Mouse (Mus musculus): Measurements from ENCODE around the gene Gm7861. TPM values are rescaled to one million over a fixed set of nuclear protein-coding genes. Genes with fewer than 3 reads are reported as not detected.
"Not testable (repeated sequence)": the region's sequence is repeated elsewhere in the genome, so short reads cannot be mapped to it uniquely, and the experiment has no call there.

The Gm7861 gene
- polyA plus RNA-seq (2012; rRNA removed), result 7,316 TPM in 1 of 2 replicates, not detected in the other

GRCm38 (mm10) chr8:21594408-21594807, at the start of gene Gm7861:
Gene Gm7861, minus strand, starts transcription at chr8:21594508.
- DNase-seq (ENCODE audit: low read depth, low spot score), result not testable (repeated sequence)
- WGBS, result no CpG with 5 or more reads among the region's 1 CpGs

GRCm38 (mm10) chr8:21617883-21618282, 23.6 kb upstream of the Gm7861 start, which contains the start of gene Defa26:
Gene Defa26, plus strand, starts transcription at chr8:21618183.
- DNase-seq (ENCODE audit: low read depth, low spot score), result not testable (repeated sequence)
- WGBS, result 83% methylated on average over 1 of the region's 1 CpGs

- DNase-seq (ENCODE audit: low read depth, low spot score), result not testable (repeated sequence)
- no CpG with 5 or more reads among the region's 1 CpGs for WGBS
These were observed 11.6 kb downstream of the Gm7861 start, which contains the start of gene Defa28 for GRCm38 (mm10) chr8:21582706-21583105. Gene Defa28, plus strand, starts transcription at chr8:21583006.

- WGBS, result no CpG with 5 or more reads among the region's 1 CpGs
- DNase-seq (ENCODE audit: low read depth, low spot score), result not testable (repeated sequence)
These were observed 29.2 kb downstream of the Gm7861 start, which contains the start of gene Defa37 for GRCm38 (mm10) chr8:21565086-21565485. Gene Defa37, plus strand, starts transcription at chr8:21565386.

Other genes with a start within 250 kb of the Gm7861 start
- gene Defa2, start 216.0 kb downstream of the Gm7861 start, polyA plus RNA-seq (2012; rRNA removed), result 10,137 TPM in 1 of 2 replicates, not detected in the other
- gene Defa33, start 202.7 kb downstream of the Gm7861 start, polyA plus RNA-seq (2012; rRNA removed), result 7,413 TPM in 1 of 2 replicates, not detected in the other
- gene Defa36, start 167.1 kb downstream of the Gm7861 start, polyA plus RNA-seq (2012; rRNA removed), result 942 and 3,726 TPM in 2 replicates
- gene Gm7849, start 137.9 kb downstream of the Gm7861 start, polyA plus RNA-seq (2012; rRNA removed), result 10.2 TPM in 1 of 2 replicates, not detected in the other
- 11,485 TPM in 1 of 2 replicates, not detected in the other for gene Defa20, start 85.2 kb downstream of the Gm7861 start, polyA plus RNA-seq (2012; rRNA removed)
- 6,500 TPM in 1 of 2 replicates, not detected in the other for gene Defa32, start 65.5 kb downstream of the Gm7861 start, polyA plus RNA-seq (2012; rRNA removed)
- not detected in 2 replicates for gene Defa37, start 29.1 kb downstream of the Gm7861 start, polyA plus RNA-seq (2012; rRNA removed)
- gene Defa28, start 11.5 kb downstream of the Gm7861 start, polyA plus RNA-seq (2012; rRNA removed), result 1.2 TPM in 1 of 2 replicates, not detected in the other
- gene Defa26, start 23.7 kb upstream of the Gm7861 start, polyA plus RNA-seq (2012; rRNA removed), result 15.3 and 91.7 TPM in 2 replicates
- gene Defa17, start 61.3 kb upstream of the Gm7861 start, polyA plus RNA-seq (2012; rRNA removed), result 283 and 431 TPM in 2 replicates
- gene Defa34, start 71.3 kb upstream of the Gm7861 start, polyA plus RNA-seq (2012; rRNA removed), result 1.1 and 133 TPM in 2 replicates
- gene AY761184, start 109.1 kb upstream of the Gm7861 start, polyA plus RNA-seq (2012; rRNA removed), result 632 and 1,019 TPM in 2 replicates
- gene Defa24, start 140.0 kb upstream of the Gm7861 start, polyA plus RNA-seq (2012; rRNA removed), result 6,633 and 11,671 TPM in 2 replicates
- gene Defb50, start 229.0 kb upstream of the Gm7861 start, polyA plus RNA-seq (2012; rRNA removed), result not detected in 2 replicates
- gene Defb2, start 245.4 kb upstream of the Gm7861 start, polyA plus RNA-seq (2012; rRNA removed), result not detected in 2 replicates

Measured in large intestine, adult 2 months (tissue).